Mouse (Mus musculus): ENCODE data around the gene Spock2.
"Not testable (repeated sequence)": the region's sequence is repeated elsewhere in the genome, so short reads cannot be mapped to it uniquely, and the experiment has no call there.

Gene Spock2

DNA sequence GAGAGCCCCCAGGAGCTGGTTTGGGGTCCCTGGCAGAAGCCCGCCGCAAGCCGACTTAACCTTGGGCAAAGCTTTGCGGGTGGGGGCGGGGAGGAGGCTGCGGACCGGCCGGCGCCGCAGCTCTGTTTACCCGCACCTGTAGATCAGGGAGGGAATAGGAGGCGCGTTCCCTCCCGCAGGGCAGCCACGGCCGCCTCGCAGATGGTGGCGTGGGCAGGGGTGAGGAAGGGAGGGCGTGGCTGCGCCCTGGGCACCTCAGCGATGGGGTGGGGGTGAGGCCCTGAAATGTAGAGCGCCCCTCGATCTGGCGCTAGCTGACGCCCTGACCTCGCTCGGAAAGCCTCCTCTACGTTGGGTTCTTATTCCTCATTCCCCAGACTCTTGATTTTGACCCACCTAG lies 1.4 kb downstream of the Spock2 start:
- no peak for DNase-seq (ENCODE audit: low read depth in 1 of 2, low spot score in 2 of 2)

DNA sequence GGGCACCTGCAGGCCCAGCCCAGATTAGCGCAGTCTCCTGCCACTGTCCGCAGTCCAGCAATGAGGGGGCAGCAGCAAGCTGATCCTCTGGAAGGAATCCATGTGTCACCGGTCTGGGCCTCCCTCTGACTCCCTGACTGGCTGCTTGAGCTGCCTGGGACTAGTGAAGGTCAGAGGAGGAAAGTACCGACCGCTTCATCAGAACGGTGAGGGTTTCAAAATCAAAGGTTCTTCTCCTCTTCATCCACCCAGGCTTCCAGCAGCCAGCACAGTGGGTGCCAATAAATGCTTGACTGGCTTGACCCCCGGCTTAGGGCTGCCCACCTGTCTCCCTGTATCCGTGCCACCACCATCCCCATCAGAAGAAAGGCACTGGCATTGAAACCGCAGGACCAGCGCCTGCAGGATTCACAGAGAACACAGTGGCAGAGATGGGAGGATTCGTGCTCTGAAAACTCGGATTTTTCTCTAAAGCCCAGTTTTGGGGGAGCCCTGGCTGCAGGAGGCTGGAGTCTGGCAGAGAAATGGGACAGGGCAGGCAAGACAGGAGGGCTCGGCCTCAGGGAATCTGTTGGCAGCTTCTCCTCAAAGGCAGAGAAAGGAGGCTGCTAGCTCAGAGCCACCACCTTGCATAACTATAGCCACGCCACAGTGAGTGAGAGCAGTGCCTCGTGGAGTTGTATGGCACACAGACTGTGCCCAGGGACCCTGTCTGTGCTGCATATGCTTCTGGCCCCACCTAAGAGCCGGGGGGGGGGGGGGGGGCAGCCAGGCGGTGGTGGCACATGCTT lies 2.5 kb downstream of the Spock2 start:
- no peak for DNase-seq (ENCODE audit: low read depth in 1 of 2, low spot score in 2 of 2)

DNA sequence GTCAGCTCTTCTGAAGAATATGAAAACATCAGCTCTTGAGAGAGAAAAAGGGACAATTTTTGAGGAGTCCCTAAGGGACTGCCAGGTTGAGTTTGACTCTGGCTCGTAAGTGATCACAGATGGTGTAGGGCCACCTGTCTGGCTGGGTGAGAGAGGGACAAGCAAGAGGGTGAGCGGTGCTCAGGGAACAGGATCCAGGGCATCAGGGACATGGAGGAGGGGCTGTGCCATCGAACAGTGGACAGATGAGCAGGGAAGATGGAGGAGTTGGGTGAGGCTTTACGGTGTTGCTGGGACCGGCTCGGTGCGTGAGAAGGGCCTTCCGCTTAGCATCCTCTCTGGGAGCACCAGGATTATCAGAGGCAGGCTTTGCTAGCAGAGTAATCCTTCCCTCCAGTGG lies 3.3 kb downstream of the Spock2 start:
- DNase-seq (ENCODE audit: low read depth in 1 of 2, low spot score in 2 of 2) = no peak

GRCm38 (mm10) chr10:60109989-60110388 lies 4.0 kb downstream of the Spock2 start:
- no peak for DNase-seq (ENCODE audit: low read depth in 1 of 2, low spot score in 2 of 2)

GRCm38 (mm10) chr10:60110908-60111475 lies 5.0 kb downstream of the Spock2 start:
- DNase-seq (ENCODE audit: low read depth in 1 of 2, low spot score in 2 of 2) = no peak

DNA sequence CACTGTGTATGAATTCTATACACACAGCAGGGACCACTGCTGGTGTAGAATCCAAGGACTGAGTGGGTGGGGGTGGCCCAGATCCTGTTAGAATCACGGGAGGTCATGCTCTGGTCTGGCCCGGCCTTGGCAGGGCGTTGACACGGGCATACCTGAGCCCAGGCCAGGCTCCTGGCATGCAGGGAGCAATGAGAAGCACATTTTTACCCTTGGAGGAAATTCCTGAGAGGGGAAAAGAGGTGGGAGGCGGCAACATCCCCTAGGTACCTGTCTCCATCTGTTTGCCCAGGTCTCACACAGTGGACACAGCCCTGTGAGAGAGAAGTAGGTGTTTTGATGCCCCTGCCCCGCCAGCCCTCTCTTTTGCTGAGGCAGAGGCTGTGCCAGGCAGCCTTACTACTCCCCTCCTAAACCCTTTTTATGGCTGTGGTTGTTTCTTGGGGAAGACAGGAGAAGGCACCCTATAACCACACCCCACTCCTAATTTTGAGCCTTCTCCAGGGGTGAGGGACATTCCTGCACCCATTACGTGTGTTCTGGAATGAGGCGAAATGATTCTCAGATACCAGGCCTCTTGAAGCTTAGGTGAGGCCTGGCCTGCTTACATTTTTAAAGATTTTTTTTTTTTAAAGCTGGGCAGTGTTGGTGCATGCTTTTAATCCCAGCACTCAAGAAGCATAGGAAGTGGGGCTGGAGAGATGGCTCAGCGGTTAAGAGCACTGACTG lies 8.1 kb downstream of the Spock2 start:
- no peak for DNase-seq (ENCODE audit: low read depth in 1 of 2, low spot score in 2 of 2)

DNA sequence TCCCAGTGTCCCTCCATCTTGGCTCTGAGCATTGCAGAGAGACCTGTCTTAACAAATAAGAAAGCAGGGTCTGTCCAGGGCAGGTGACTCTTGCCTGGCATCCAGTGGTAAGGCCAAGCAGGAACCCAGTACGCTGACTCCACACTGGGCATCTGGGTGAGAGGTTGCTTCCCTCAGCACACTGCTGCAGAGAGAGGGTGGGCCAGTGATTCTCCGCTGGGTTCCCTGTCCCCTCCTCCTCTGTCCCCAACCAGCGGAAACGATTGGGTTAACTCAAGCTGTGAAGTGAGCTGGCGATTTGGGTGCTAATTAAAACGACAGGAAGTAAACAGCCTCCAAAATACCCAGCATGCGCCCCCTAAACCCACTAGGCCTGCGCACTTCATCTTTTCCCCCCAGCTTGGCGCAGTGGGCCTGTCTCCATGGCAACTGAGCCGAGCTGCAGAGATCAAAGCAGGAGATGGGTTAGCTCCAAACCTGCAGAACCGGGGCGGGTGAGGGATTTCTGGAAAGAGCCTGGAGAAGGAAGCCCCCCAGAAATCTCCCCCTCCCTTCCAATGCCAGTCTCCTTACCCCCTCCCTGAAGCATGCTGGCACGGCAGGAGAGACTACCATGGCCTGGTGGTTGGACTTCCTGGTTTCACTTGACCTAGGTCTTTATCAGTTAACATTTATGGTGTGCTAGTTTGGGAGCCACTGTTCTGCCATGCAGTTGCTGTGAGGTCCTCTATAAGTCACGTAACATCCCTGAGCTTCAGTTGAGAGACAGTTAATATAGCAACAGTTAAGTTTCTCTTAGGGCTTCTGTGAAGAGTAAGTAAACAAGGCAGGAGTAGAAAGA lies 9.5 kb downstream of the Spock2 start:
- no peak for DNase-seq (ENCODE audit: low read depth in 1 of 2, low spot score in 2 of 2)

- DNase-seq (ENCODE audit: low read depth in 1 of 2, low spot score in 2 of 2) = no peak
Measured at GRCm38 (mm10) chr10:60116997-60117396, 11.0 kb downstream of the Spock2 start.

- no peak for DNase-seq (ENCODE audit: low read depth in 1 of 2, low spot score in 2 of 2)
Measured at GRCm38 (mm10) chr10:60118464-60118863, 12.4 kb downstream of the Spock2 start.

DNA sequence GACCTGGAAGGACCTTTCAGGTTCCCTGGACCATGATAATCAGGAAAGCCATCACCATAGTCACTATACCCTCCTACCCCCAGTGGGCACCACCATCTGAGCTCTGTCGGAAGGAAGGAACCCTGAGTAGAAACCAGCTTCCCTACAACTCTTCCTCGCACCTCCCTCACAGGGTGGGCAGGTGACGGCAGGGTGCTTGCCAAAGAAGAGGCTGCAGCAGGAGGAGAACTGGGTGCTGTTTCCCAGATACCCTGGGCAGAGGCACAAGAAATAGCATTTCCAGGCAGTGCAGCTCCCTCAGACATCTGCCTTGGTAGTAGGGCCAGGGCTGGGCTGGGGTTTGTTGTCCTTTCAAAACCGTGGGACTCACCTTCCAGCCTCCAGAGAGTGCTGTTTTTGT lies 14.6 kb downstream of the Spock2 start:
- no peak for DNase-seq (ENCODE audit: low read depth in 1 of 2, low spot score in 2 of 2)

DNA sequence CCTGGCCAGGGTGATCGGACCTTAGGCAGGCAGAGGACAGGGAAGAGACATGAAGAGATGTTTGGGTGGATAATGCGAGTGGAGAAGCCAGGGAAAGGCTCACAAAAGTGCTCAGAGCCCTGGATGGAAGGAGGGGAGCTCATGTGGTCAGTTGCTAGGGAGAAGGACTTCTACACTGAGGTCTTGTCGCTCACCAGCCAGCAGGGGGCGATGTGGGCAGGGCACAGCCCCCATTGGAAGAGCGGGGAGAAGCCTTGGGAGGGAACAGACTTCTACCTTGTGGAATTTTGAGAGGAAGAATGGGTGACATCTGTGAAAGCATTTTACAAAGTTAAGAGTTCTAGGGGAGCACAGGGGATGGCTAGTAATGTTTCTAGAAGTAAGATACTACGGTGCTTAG lies 18.1 kb downstream of the Spock2 start:
- no peak for DNase-seq (ENCODE audit: low read depth in 1 of 2, low spot score in 2 of 2)

GRCm38 (mm10) chr10:60125529-60126327 lies 19.7 kb downstream of the Spock2 start:
- no peak for DNase-seq (ENCODE audit: low read depth in 1 of 2, low spot score in 2 of 2)

DNA sequence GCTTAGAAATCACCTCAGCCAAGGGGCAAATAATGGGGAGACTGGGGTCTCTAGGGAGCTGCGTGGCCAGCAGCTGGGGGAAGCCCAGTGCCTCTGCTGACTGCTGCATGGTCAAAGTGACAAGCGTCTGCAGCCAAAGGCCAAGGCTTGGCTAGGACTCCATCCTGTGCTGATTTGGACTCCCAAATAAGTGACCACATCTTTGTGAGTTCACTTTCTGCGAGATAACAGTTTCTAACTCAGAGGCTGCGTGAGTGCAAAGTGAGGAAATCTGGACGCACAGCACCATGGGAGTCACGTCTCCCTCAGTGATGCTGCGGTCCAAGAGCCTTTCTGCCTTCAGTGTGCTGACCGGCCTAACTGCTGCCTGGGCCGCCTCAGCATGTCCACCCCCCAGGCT lies 22.3 kb downstream of the Spock2 start:
- DNase-seq (ENCODE audit: low read depth in 1 of 2, low spot score in 2 of 2) = no peak

- no peak for DNase-seq (ENCODE audit: low read depth in 1 of 2, low spot score in 2 of 2)
Measured at GRCm38 (mm10) chr10:60130504-60130903, 24.5 kb downstream of the Spock2 start.

DNA sequence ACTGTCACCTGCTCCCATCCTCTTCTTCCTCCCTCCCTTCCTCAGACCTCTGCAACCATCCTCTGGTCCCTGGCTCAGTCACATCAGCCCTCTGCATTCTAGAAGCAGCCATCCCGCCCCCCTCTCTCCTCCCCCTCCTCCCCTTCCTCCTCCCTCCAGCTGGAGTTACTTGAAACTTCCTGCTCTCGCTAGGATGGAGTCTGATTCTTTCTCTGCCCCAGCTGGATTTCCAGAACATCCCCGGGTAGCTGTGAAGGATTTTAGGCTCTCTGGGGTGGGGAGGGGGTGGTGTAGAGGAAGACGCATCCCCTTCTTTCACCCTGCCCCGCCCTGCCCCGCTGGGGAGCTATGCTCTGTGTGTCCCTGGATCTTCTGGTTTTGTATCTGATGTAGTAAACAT lies 27.5 kb downstream of the Spock2 start:
- no peak for DNase-seq (ENCODE audit: low read depth in 1 of 2, low spot score in 2 of 2)

GRCm38 (mm10) chr10:60134201-60134600 lies 28.2 kb downstream of the Spock2 start:
- DNase-seq (ENCODE audit: low read depth in 1 of 2, low spot score in 2 of 2) = no peak

GRCm38 (mm10) chr10:60136010-60136409 lies 30.0 kb downstream of the Spock2 start:
- not testable (repeated sequence) for DNase-seq (ENCODE audit: low read depth in 1 of 2, low spot score in 2 of 2)

DNA sequence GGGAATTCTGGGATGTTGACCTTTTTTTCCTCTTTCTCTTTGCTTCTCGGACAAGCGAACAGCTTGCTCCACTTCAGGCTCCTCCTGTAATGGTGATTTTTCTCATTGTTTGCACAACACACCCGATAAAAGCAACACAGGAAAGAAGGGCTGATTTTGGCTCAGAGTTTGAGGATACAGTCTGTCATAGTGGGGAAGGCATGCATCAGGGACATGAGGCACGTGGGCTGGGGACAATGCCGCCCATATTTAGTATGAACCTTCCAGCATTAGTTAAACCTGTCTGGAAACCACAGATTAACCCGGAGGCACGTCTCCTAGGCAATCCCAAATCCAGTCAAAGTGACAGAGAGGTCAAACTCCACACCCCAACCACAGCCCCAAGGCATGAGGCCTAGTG lies 30.9 kb downstream of the Spock2 start:
- DNase-seq (ENCODE audit: low read depth in 1 of 2, low spot score in 2 of 2) = no peak

GRCm38 (mm10) chr10:60138680-60139079 lies 32.7 kb downstream of the Spock2 start:
- DNase-seq (ENCODE audit: low read depth in 1 of 2, low spot score in 2 of 2) = no peak

DNA sequence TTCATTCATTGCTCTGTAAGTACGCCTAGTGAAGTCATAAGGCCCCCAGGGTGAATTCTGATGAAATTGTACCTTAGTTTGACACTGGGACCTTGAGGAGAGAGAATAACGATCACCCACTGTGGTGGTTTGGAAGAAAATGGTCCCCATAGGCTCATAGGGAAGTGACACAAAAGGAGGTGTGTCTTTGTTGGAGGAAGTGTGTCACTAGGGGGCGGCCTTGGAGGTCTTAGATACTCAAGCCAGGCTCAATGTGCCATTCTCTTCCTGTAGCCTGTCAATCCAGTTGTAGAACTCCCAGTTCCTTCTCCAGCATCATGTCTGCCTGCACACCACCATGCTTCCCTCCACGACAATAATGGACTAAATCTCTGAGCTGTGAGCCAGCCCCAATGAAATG lies 34.7 kb downstream of the Spock2 start:
- no peak for DNase-seq (ENCODE audit: low read depth in 1 of 2, low spot score in 2 of 2)
